Mouse (Mus musculus) ES-E14 (cell line): ENCODE data around the gene Lrfn1. TPM values are rescaled to one million over a fixed set of nuclear protein-coding genes. Genes with fewer than 3 reads are reported as not detected.
"Not testable (repeated sequence)": the region's sequence is repeated elsewhere in the genome, so short reads cannot be mapped to it uniquely, and the experiment has no call there.

Experiments used
- DNase-seq: peaks from one replicate; pipeline ENCODE4 v3.0.0-alpha.2; 2013; ENCODE audit warnings: low read depth, low spot score
- H3K27ac ChIP-seq: 2 replicates; pipeline ENCODE4 v1.5.1; 2012; ENCODE audit warnings: low read depth, mild to moderate bottlenecking, low read length, moderate library complexity, mixed read lengths; ENCODE audit not compliant: poor library complexity, insufficient read depth, severe bottlenecking
- H3K36me3 ChIP-seq: 2 replicates; pipeline ENCODE4 v1.6.1; 2012; ENCODE audit warnings: mild to moderate bottlenecking, low read length, moderate library complexity, mixed read lengths; ENCODE audit not compliant: control insufficient read depth, poor library complexity, insufficient read depth, severe bottlenecking
- H3K4me1 ChIP-seq, 2 experiments: fragments of 150-350 bp in 1 of 2; sonication (generic) in 1 of 2; 2 replicates each; pipeline ENCODE4 v1.6.1; 2012; ENCODE audit warnings: low read length in 2 of 2, mild to moderate bottlenecking in 1 of 2, mixed read lengths in 1 of 2; ENCODE audit not compliant: control insufficient read depth in 2 of 2, insufficient read depth in 2 of 2, poor library complexity in 1 of 2
- H3K4me3 ChIP-seq, 2 experiments: fragments of 150-350 bp in 1 of 2; sonication (generic) in 1 of 2; 2 replicates each; pipeline ENCODE4 v1.5.1; 2012; ENCODE audit warnings: low read length in 2 of 2, low read depth in 1 of 2, mild to moderate bottlenecking in 1 of 2, mixed read lengths in 1 of 2; ENCODE audit not compliant: insufficient read depth in 1 of 2, poor library complexity in 1 of 2, severe bottlenecking in 1 of 2
- H3K9ac ChIP-seq: 2 replicates; pipeline ENCODE4 v1.6.1; 2012; ENCODE audit warnings: low read depth, mild to moderate bottlenecking, low read length, mixed read lengths; ENCODE audit not compliant: poor library complexity, insufficient read depth, severe bottlenecking
- H3K9me3 ChIP-seq: fragments of 150-350 bp; sonication (generic); 2 replicates; pipeline ENCODE4 v1.6.1; 2012; ENCODE audit warnings: low read depth, mild to moderate bottlenecking, low read length; ENCODE audit not compliant: control insufficient read depth, insufficient read depth
- CHD2 ChIP-seq: IDR thresholded peaks from 2 replicates; pipeline ENCODE4 v1.6.1; 2014; ENCODE audit warnings: mild to moderate bottlenecking, low read depth, low read length, inconsistent platforms
- HCFC1 ChIP-seq: IDR thresholded peaks from 2 replicates; pipeline ENCODE4 v1.6.1; 2012; ENCODE audit warnings: low read length, inconsistent platforms, borderline replicate concordance; ENCODE audit not compliant: insufficient read depth
- MAFK ChIP-seq: IDR thresholded peaks from 2 replicates; pipeline ENCODE4 v1.6.1; 2014; ENCODE audit warnings: mild to moderate bottlenecking, low read depth, low read length, inconsistent platforms; ENCODE audit not compliant: insufficient read depth
- ZC3H11A ChIP-seq: IDR thresholded peaks from 2 replicates; pipeline ENCODE4 v1.6.1; 2012; ENCODE audit warnings: low read depth, mild to moderate bottlenecking, inconsistent platforms, low read length, borderline replicate concordance
- ZNF384 ChIP-seq: IDR thresholded peaks from 2 replicates; pipeline ENCODE4 v1.6.1; 2012; ENCODE audit warnings: low read depth, low read length, inconsistent platforms
- in situ Hi-C, 2 experiments: fragments of 600-800 bp; cut with MboI; formaldehyde crosslinking; loops; one replicate each; pipeline ENCODE4 v1.15.1; 2025; ENCODE audit warnings: low sequenced_read_pairs in 2 of 2, inconsistent platforms in 1 of 2; ENCODE audit not compliant: unreplicated experiment in 2 of 2
- total RNA-seq: library from RNA; depleted of rRNA; stranded (reverse); fragments of 300-350 nt; gene quantifications from 2 replicates; pipeline ENCODE4 v1.2.3, GENCODE M21; 2012

The Lrfn1 gene
- total RNA-seq, 1 experiment = 17.1 TPM

GRCm38 (mm10) chr7:28492310-28492709 lies 40.5 kb downstream of the Lrfn1 start:
- H3K9ac ChIP-seq = peak overlapping the region; percentile 65; the same call in 1 of the 2 replicates
- H3K4me3 ChIP-seq = peak overlapping the region; percentile 46 to 67
- no peaks in the 10 kb centered on the region for H3K9me3 ChIP-seq
- in situ Hi-C loops = no loop called here
- peaks cover 0 to 13% of the 10 kb centered on the region in 2 experiments; a peak in 2 of 4 replicates for H3K4me1 ChIP-seq
- TF ChIP-seq CHD2 (no peak), ZC3H11A (no peak), HCFC1 (no peak), ZNF384 (no peak), MAFK (no peak)
- H3K36me3 ChIP-seq = no peaks in the 10 kb centered on the region
- DNase-seq = peak; percentile 69
- H3K27ac ChIP-seq = peak overlapping the region; percentile 7; the same call in 1 of the 2 replicates

- in situ Hi-C loops = no loop called here
- TF ChIP-seq MAFK (no peak), CHD2 (no peak), HCFC1 (no peak), ZNF384 (no peak), ZC3H11A (no peak)
Measured at GRCm38 (mm10) chr7:28495426-28495825, 43.6 kb downstream of the Lrfn1 start.

GRCm38 (mm10) chr7:28505585-28505984 lies 53.8 kb downstream of the Lrfn1 start:
- H3K9me3 ChIP-seq = no peaks in the 10 kb centered on the region
- H3K27ac ChIP-seq = no peak overlapping the region
- no peak overlapping the region for H3K4me3 ChIP-seq
- DNase-seq = no peak
- H3K4me1 ChIP-seq = no peaks in the 10 kb centered on the region
- no peaks in the 10 kb centered on the region for H3K36me3 ChIP-seq
- in situ Hi-C loops = no loop called here
- H3K9ac ChIP-seq = no peak overlapping the region
- TF ChIP-seq CHD2 = no peak
- no peak for TF ChIP-seq HCFC1
- TF ChIP-seq ZC3H11A = no peak
- no peak for TF ChIP-seq ZNF384
- TF ChIP-seq MAFK = no peak

More at GRCm38 (mm10) chr7:28495426-28495825, 43.6 kb downstream of the Lrfn1 start:
- H3K9me3 ChIP-seq = no peaks in the 10 kb centered on the region
- no peak overlapping the region for H3K4me3 ChIP-seq
- peaks cover 0 to 13% of the 10 kb centered on the region in 2 experiments; a peak in 2 of 4 replicates for H3K4me1 ChIP-seq
- H3K36me3 ChIP-seq = no peaks in the 10 kb centered on the region
- no peak for DNase-seq
- H3K9ac ChIP-seq = no peak overlapping the region
- no peak overlapping the region for H3K27ac ChIP-seq

DNA sequence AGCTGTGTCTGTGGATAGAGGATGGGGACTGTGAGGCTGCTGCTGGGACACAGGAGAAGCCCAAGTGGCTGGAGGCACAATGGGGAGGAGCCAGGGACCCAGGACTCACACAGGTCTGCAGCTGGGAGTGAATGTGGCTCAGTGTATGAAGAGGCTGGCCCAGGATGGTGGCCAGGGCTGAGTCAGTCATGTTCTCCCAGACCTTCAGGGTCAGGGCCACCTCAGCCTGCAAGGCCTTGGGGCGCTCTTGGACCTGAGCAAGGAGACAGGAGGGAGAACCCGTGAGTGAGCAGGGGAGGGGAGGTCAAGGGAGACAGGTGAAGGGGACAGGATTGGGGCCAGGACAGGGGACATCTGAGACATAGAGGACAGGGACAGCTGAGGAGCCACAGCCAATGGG lies 57.3 kb downstream of the Lrfn1 start:
- H3K36me3 ChIP-seq, H3K4me3 ChIP-seq, H3K4me1 ChIP-seq, in situ Hi-C loops, DNase-seq, H3K9ac ChIP-seq, H3K27ac ChIP-seq, H3K9me3 ChIP-seq: not testable (repeated sequence)

DNA sequence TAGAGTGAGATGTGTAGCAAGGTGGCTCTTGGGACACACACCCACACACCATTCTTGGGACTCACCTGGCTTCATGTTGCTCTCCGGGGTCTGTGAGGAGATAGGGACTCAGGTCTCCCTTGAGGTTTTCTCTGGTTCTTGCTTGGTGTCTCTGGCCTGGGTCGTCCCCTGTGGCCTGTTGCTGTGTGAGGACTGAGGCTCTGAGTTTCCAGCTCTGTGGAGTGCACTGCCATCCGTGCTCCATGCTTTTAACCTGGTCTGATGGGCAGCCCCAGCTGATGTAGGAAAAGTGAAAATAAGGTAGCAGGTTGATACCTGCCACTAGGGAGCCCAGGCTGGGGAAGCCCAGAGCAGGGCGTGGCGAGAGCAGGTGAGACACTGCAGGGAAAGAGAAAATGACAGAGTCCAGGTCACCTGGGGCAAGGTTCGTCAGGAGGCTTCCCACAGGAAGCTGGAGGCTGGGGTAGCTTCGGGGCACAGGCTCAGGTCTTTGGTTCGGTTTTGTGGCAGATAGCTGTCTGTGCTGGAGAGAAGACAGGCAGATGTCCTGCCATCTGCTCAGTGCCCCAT lies 58.7 kb downstream of the Lrfn1 start, which contains the start of gene Ifnl2:
Gene Ifnl2 (minus strand): TSS at position 51 of the 570 bp plus-strand sequence.
- H3K4me1 ChIP-seq, in situ Hi-C loops, H3K9me3 ChIP-seq, H3K27ac ChIP-seq, DNase-seq, H3K4me3 ChIP-seq, H3K36me3 ChIP-seq, H3K9ac ChIP-seq: not testable (repeated sequence)
